Mouse (Mus musculus) ES-E14 (cell line): ENCODE measurements around the gene Rnf41.

Source experiments
- CHD2 ChIP-seq: IDR thresholded peaks from 2 replicates; pipeline ENCODE4 v1.6.1; 2014; ENCODE audit warnings: mild to moderate bottlenecking, low read depth, low read length, inconsistent platforms
- MAFK ChIP-seq: IDR thresholded peaks from 2 replicates; pipeline ENCODE4 v1.6.1; 2014; ENCODE audit warnings: mild to moderate bottlenecking, low read depth, low read length, inconsistent platforms; ENCODE audit not compliant: insufficient read depth

GRCm38 (mm10) chr10:128408591-128409535, 2.6 kb upstream of the Rnf41 start:
- TF ChIP-seq CHD2 (no peak), MAFK (no peak)
